Mouse (Mus musculus): ENCODE data around the gene Elp5.

DNA sequence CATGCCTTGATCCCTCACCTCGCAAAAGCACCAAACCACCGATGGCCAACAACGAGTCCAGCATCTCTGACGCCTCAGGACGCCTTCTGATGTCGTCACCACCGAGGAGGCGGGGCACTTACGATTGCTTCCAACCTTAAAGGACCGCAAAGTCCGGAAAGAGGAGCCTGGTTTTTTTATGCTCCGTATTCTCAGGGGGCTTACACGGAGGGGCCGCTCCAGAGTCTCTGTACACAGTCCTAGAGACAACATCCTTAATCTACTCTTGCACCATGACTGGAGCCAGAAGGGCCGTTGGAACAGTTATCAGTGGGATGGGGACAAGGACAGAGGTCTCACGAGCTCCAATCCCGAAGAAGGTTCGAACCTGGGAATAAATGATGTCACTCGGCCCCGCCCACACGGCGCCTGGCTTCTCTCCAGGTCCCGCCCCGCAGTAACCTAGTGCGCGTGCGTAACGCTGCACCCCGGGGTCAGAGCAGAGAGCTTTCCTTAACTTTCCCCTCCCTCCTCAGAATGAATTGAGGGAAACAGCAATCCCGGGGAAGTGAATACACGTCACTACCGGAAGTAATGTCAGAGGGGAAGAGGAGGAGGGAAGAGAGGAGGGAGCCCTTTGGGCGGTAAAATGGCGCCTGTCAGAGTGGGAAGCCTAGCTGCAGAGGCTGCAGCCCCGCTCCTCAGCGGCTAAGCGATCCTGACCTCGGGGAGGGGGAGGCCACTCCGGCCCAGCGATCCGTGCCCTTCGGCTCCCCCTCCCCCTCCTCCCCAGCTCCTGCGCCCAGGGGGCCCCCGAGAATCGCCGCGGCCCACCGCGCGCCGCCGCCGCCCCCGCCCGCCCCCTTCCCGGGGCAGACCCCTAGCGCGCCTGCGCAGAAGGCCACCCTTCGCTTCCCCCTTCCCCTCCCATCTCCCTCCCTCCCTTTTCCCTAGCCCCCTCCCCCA is 1.8 kb downstream of the Elp5 start:
- TF ChIP-seq GATA1 (IDR thresholded peaks at IDR 0.05; ENCODE audit: low read length) (no peak), TAL1 (IDR thresholded peaks at IDR 0.05; ENCODE audit: low read length) (no peak)
